Mouse (Mus musculus): Measurements from ENCODE around the gene B4galnt2. TPM values are rescaled to one million over a fixed set of nuclear protein-coding genes. Genes with fewer than 3 reads are reported as not detected.
"Not testable (repeated sequence)": the region's sequence is repeated elsewhere in the genome, so short reads cannot be mapped to it uniquely, and the experiment has no call there.

The B4galnt2 gene
- polyA plus RNA-seq, 1 experiment: not detected

GRCm38 (mm10) chr11:95907805-95908524 lies 6.7 kb downstream of the B4galnt2 start:
- Histone ChIP-seq H3K4me1 (ENCODE audit: control insufficient read depth, insufficient read depth, low read length) (no peaks in the 10 kb centered on the region), H3K4me3 (ENCODE audit: insufficient read depth, low read length) (no peak overlapping the region), H3K27ac (ENCODE audit: insufficient read depth, low read length) (no peak overlapping the region)
- TF ChIP-seq POLR2A (IDR thresholded peaks at IDR 0.05; ENCODE audit: extremely low read depth, insufficient read depth, low read length) (no peak), CTCF (IDR thresholded peaks at IDR 0.05; ENCODE audit: extremely low read depth, insufficient read depth, low read length) (no peak)

GRCm38 (mm10) chr11:95904290-95904689 lies 10.4 kb downstream of the B4galnt2 start:
- Histone ChIP-seq H3K27ac (ENCODE audit: insufficient read depth, low read length) (no peak overlapping the region), H3K4me3 (ENCODE audit: insufficient read depth, low read length) (no peak overlapping the region), H3K4me1 (ENCODE audit: control insufficient read depth, insufficient read depth, low read length) (no peaks in the 10 kb centered on the region)
- TF ChIP-seq POLR2A (IDR thresholded peaks at IDR 0.05; ENCODE audit: extremely low read depth, insufficient read depth, low read length) (no peak), CTCF (IDR thresholded peaks at IDR 0.05; ENCODE audit: extremely low read depth, insufficient read depth, low read length) (no peak)

GRCm38 (mm10) chr11:95896446-95897179 lies 18.1 kb downstream of the B4galnt2 start:
- Histone ChIP-seq H3K4me1 (ENCODE audit: control insufficient read depth, insufficient read depth, low read length) (no peaks in the 10 kb centered on the region), H3K4me3 (ENCODE audit: insufficient read depth, low read length) (no peak overlapping the region), H3K27ac (ENCODE audit: insufficient read depth, low read length) (no peak overlapping the region)
- no peak for TF ChIP-seq POLR2A (IDR thresholded peaks at IDR 0.05; ENCODE audit: extremely low read depth, insufficient read depth, low read length)
- TF ChIP-seq CTCF (IDR thresholded peaks at IDR 0.05; ENCODE audit: extremely low read depth, insufficient read depth, low read length): no peak

- TF ChIP-seq POLR2A (IDR thresholded peaks at IDR 0.05; ENCODE audit: extremely low read depth, insufficient read depth, low read length): no peak
- no peaks in the 10 kb centered on the region for H3K4me1 ChIP-seq (ENCODE audit: control insufficient read depth, insufficient read depth, low read length)
- H3K27ac ChIP-seq (ENCODE audit: insufficient read depth, low read length): no peak overlapping the region
- H3K4me3 ChIP-seq (ENCODE audit: insufficient read depth, low read length): no peak overlapping the region
Measured at GRCm38 (mm10) chr11:95890462-95891051, 24.1 kb downstream of the B4galnt2 start.

- not testable (repeated sequence) for H3K4me3 ChIP-seq (ENCODE audit: insufficient read depth, low read length); H3K4me1 ChIP-seq (ENCODE audit: control insufficient read depth, insufficient read depth, low read length); H3K27ac ChIP-seq (ENCODE audit: insufficient read depth, low read length)
Measured at GRCm38 (mm10) chr11:95879861-95880260, 34.8 kb downstream of the B4galnt2 start.

GRCm38 (mm10) chr11:95876296-95876695 lies 38.4 kb downstream of the B4galnt2 start:
- Histone ChIP-seq H3K4me3 (ENCODE audit: insufficient read depth, low read length) (no peak overlapping the region), H3K4me1 (ENCODE audit: control insufficient read depth, insufficient read depth, low read length) (no peaks in the 10 kb centered on the region), H3K27ac (ENCODE audit: insufficient read depth, low read length) (no peak overlapping the region)
- TF ChIP-seq CTCF (IDR thresholded peaks at IDR 0.05; ENCODE audit: extremely low read depth, insufficient read depth, low read length) (peak; percentile 79), POLR2A (IDR thresholded peaks at IDR 0.05; ENCODE audit: extremely low read depth, insufficient read depth, low read length) (no peak)

GRCm38 (mm10) chr11:95875804-95876203 lies 38.9 kb downstream of the B4galnt2 start:
- H3K4me3 ChIP-seq (ENCODE audit: insufficient read depth, low read length): no peak overlapping the region
- TF ChIP-seq POLR2A (IDR thresholded peaks at IDR 0.05; ENCODE audit: extremely low read depth, insufficient read depth, low read length): no peak
- TF ChIP-seq CTCF (IDR thresholded peaks at IDR 0.05; ENCODE audit: extremely low read depth, insufficient read depth, low read length): no peak
- H3K4me1 ChIP-seq (ENCODE audit: control insufficient read depth, insufficient read depth, low read length): no peaks in the 10 kb centered on the region
- H3K27ac ChIP-seq (ENCODE audit: insufficient read depth, low read length): no peak overlapping the region

- Histone ChIP-seq H3K4me1 (ENCODE audit: control insufficient read depth, insufficient read depth, low read length) (no peaks in the 10 kb centered on the region), H3K27ac (ENCODE audit: insufficient read depth, low read length) (no peak overlapping the region), H3K4me3 (ENCODE audit: insufficient read depth, low read length) (no peak overlapping the region)
- TF ChIP-seq CTCF (IDR thresholded peaks at IDR 0.05; ENCODE audit: extremely low read depth, insufficient read depth, low read length): no peak
- TF ChIP-seq POLR2A (IDR thresholded peaks at IDR 0.05; ENCODE audit: extremely low read depth, insufficient read depth, low read length): no peak
Measured at GRCm38 (mm10) chr11:95869918-95870470, 44.7 kb downstream of the B4galnt2 start.

GRCm38 (mm10) chr11:95869442-95869841 lies 45.2 kb downstream of the B4galnt2 start:
- TF ChIP-seq POLR2A (IDR thresholded peaks at IDR 0.05; ENCODE audit: extremely low read depth, insufficient read depth, low read length): no peak
- no peak for TF ChIP-seq CTCF (IDR thresholded peaks at IDR 0.05; ENCODE audit: extremely low read depth, insufficient read depth, low read length)
- Histone ChIP-seq H3K4me3 (ENCODE audit: insufficient read depth, low read length) (no peak overlapping the region), H3K4me1 (ENCODE audit: control insufficient read depth, insufficient read depth, low read length) (no peaks in the 10 kb centered on the region), H3K27ac (ENCODE audit: insufficient read depth, low read length) (no peak overlapping the region)

Data from cortical plate, adult 2 months (tissue).